Mouse (Mus musculus) hindbrain, embryonic 16.5 days (tissue): ENCODE results near the gene Dcakd. TPM values are rescaled to one million over a fixed set of nuclear protein-coding genes. Genes with fewer than 3 reads are reported as not detected.

ENCODE experiments used
- ATAC-seq: fragments of 200-750 bp; cut with Nextera tagmentation; 2 replicates; pipeline ENCODE4 v1.8.0; 2017; ENCODE audit warnings: moderate TSS enrichment, moderate library complexity
- H3K27ac ChIP-seq: fragments of 300-500 bp; sonication (generic); 2 replicates; pipeline ENCODE4 v1.5.1; 2014; ENCODE audit warnings: low read depth, mild to moderate bottlenecking, control low read depth, low read length, moderate library complexity
- H3K27me3 ChIP-seq: fragments of 300-500 bp; sonication (generic); replicated peaks from 2 replicates; pipeline ENCODE4 v1.6.1; 2014; ENCODE audit warnings: low read length; ENCODE audit not compliant: control insufficient read depth, insufficient read depth
- H3K36me3 ChIP-seq: fragments of 300-500 bp; sonication (generic); 2 replicates; pipeline ENCODE4 v1.6.1; 2014; ENCODE audit warnings: mild to moderate bottlenecking, low read length, moderate library complexity, mixed read lengths; ENCODE audit not compliant: control insufficient read depth, insufficient read depth
- H3K4me1 ChIP-seq: fragments of 300-500 bp; sonication (generic); 2 replicates; pipeline ENCODE4 v1.6.1; 2014; ENCODE audit warnings: low read depth, low read length; ENCODE audit not compliant: control insufficient read depth, insufficient read depth
- H3K4me2 ChIP-seq: fragments of 300-500 bp; sonication (generic); 2 replicates; pipeline ENCODE4 v1.6.1; 2014; ENCODE audit warnings: mild to moderate bottlenecking, low read length, control low read depth, moderate library complexity
- H3K4me3 ChIP-seq: fragments of 300-500 bp; sonication (generic); 2 replicates; pipeline ENCODE4 v1.5.1; 2014; ENCODE audit warnings: mild to moderate bottlenecking, low read length, control low read depth, moderate library complexity
- H3K9ac ChIP-seq: fragments of 300-500 bp; sonication (generic); 2 replicates; pipeline ENCODE4 v1.6.1; 2014; ENCODE audit warnings: low read depth, mild to moderate bottlenecking, control low read depth, low read length, moderate library complexity
- H3K9me3 ChIP-seq: fragments of 300-500 bp; sonication (generic); 2 replicates; pipeline ENCODE4 v1.6.1; 2014; ENCODE audit warnings: mild to moderate bottlenecking, low read length, moderate library complexity; ENCODE audit not compliant: control insufficient read depth
- WGBS: fragments of 180-500 bp; shearing (Covaris S2); extraction: QIAGEN DNeasy Blood & Tissue Kit; methylation state at CpG from one replicate; pipeline ENCODE4 v1.1.7; 2014; 5-methylcytosine and 5-hydroxymethylcytosine counted together
- polyA plus RNA-seq: library from polyadenylated mRNA; unstranded; fragments of >200 nt; fragmentation: Nextera tagmentation; extraction: Ambion mirVana; gene quantifications from 2 replicates; pipeline ENCODE4 v1.2.1, GENCODE M21; 2015

Dcakd gene
- polyA plus RNA-seq, 1 experiment from 2014 or later = 132 TPM

GRCm38 (mm10) chr11:103051249-103051691 lies 23.1 kb upstream of the Dcakd start:
- ATAC-seq = no peak
- Histone ChIP-seq H3K27me3 (no peaks in the 10 kb centered on the region), H3K9me3 (no peaks in the 10 kb centered on the region), H3K4me1 (no peaks in the 10 kb centered on the region), H3K4me2 (no peak overlapping the region), H3K27ac (no peak overlapping the region), H3K36me3 (peaks cover 5% of the 10 kb centered on the region), H3K9ac (no peak overlapping the region), H3K4me3 (no peak overlapping the region)
- 83% methylated on average over 8 of the region's 8 CpGs for WGBS

- Histone ChIP-seq H3K4me3 (no peak overlapping the region), H3K9me3 (no peaks in the 10 kb centered on the region), H3K4me2 (no peak overlapping the region), H3K27me3 (no peaks in the 10 kb centered on the region), H3K36me3 (peaks cover 11% of the 10 kb centered on the region), H3K27ac (no peak overlapping the region), H3K4me1 (no peaks in the 10 kb centered on the region), H3K9ac (no peak overlapping the region)
- ATAC-seq = no peak
- 86% methylated on average over 9 of the region's 9 CpGs for WGBS
Measured at GRCm38 (mm10) chr11:103050153-103050552, 22.0 kb upstream of the Dcakd start.

- Histone ChIP-seq H3K36me3 (peaks cover 14% of the 10 kb centered on the region), H3K4me1 (no peaks in the 10 kb centered on the region), H3K4me2 (no peak overlapping the region), H3K27ac (no peak overlapping the region), H3K4me3 (no peak overlapping the region), H3K27me3 (no peaks in the 10 kb centered on the region), H3K9me3 (no peaks in the 10 kb centered on the region), H3K9ac (no peak overlapping the region)
- 97% methylated on average over 5 of the region's 5 CpGs for WGBS
- ATAC-seq = no peak
Measured at GRCm38 (mm10) chr11:103049611-103050010, 21.5 kb upstream of the Dcakd start.

GRCm38 (mm10) chr11:103046286-103046685 lies 18.2 kb upstream of the Dcakd start:
- no peaks in the 10 kb centered on the region for H3K9me3 ChIP-seq
- no peaks in the 10 kb centered on the region for H3K27me3 ChIP-seq
- no peaks in the 10 kb centered on the region for H3K4me1 ChIP-seq
- WGBS = 43% methylated on average over 8 of the region's 8 CpGs
- H3K36me3 ChIP-seq = peaks cover 23% of the 10 kb centered on the region
- no peak overlapping the region for H3K27ac ChIP-seq
- ATAC-seq = no peak
- no peak overlapping the region for H3K4me2 ChIP-seq
- H3K4me3 ChIP-seq = no peak overlapping the region
- no peak overlapping the region for H3K9ac ChIP-seq

GRCm38 (mm10) chr11:103043982-103044381 lies 15.8 kb upstream of the Dcakd start:
- Histone ChIP-seq H3K36me3 (peaks cover 23% of the 10 kb centered on the region), H3K4me1 (no peaks in the 10 kb centered on the region), H3K4me3 (no peak overlapping the region), H3K27ac (no peak overlapping the region), H3K4me2 (no peak overlapping the region), H3K27me3 (no peaks in the 10 kb centered on the region), H3K9me3 (no peaks in the 10 kb centered on the region), H3K9ac (no peak overlapping the region)
- no peak for ATAC-seq
- WGBS = 98% methylated on average over 3 of the region's 3 CpGs

- 64% methylated on average over 4 of the region's 4 CpGs for WGBS
- ATAC-seq = no peak
- Histone ChIP-seq H3K27ac (no peak overlapping the region), H3K4me1 (no peaks in the 10 kb centered on the region), H3K9me3 (no peaks in the 10 kb centered on the region), H3K9ac (no peak overlapping the region), H3K27me3 (no peaks in the 10 kb centered on the region), H3K4me2 (no peak overlapping the region), H3K4me3 (no peak overlapping the region), H3K36me3 (peaks cover 23% of the 10 kb centered on the region)
Measured at GRCm38 (mm10) chr11:103042828-103043227, 14.7 kb upstream of the Dcakd start.

GRCm38 (mm10) chr11:103038037-103038436 lies 9.9 kb upstream of the Dcakd start:
- no peak overlapping the region for H3K4me3 ChIP-seq
- WGBS = 92% methylated on average over 6 of the region's 6 CpGs
- no peak overlapping the region for H3K9ac ChIP-seq
- H3K4me1 ChIP-seq = no peaks in the 10 kb centered on the region
- no peak overlapping the region for H3K27ac ChIP-seq
- H3K4me2 ChIP-seq = no peak overlapping the region
- H3K9me3 ChIP-seq = no peaks in the 10 kb centered on the region
- H3K36me3 ChIP-seq = no peaks in the 10 kb centered on the region
- no peaks in the 10 kb centered on the region for H3K27me3 ChIP-seq
- ATAC-seq = no peak

- Histone ChIP-seq H3K27ac (no peak overlapping the region), H3K27me3 (no peaks in the 10 kb centered on the region), H3K4me3 (no peak overlapping the region), H3K4me2 (no peak overlapping the region), H3K36me3 (no peaks in the 10 kb centered on the region), H3K9ac (no peak overlapping the region), H3K4me1 (no peaks in the 10 kb centered on the region), H3K9me3 (no peaks in the 10 kb centered on the region)
- 87% methylated on average over 8 of the region's 8 CpGs for WGBS
- ATAC-seq = no peak
Measured at GRCm38 (mm10) chr11:103036881-103037465, 8.8 kb upstream of the Dcakd start.

GRCm38 (mm10) chr11:103035007-103035406 lies 6.9 kb upstream of the Dcakd start:
- Histone ChIP-seq H3K36me3 (no peaks in the 10 kb centered on the region), H3K4me1 (no peaks in the 10 kb centered on the region), H3K27me3 (no peaks in the 10 kb centered on the region), H3K9ac (no peak overlapping the region), H3K4me2 (no peak overlapping the region), H3K27ac (no peak overlapping the region), H3K4me3 (no peak overlapping the region), H3K9me3 (no peaks in the 10 kb centered on the region)
- WGBS = 89% methylated on average over 6 of the region's 6 CpGs
- ATAC-seq = no peak

- peaks cover 7% of the 10 kb centered on the region for H3K4me1 ChIP-seq
- no peak overlapping the region for H3K9ac ChIP-seq
- H3K9me3 ChIP-seq = no peaks in the 10 kb centered on the region
- ATAC-seq = no peak
- H3K27ac ChIP-seq = no peak overlapping the region
- no peak overlapping the region for H3K4me3 ChIP-seq
- no peaks in the 10 kb centered on the region for H3K27me3 ChIP-seq
- no peak overlapping the region for H3K4me2 ChIP-seq
- WGBS = 88% methylated on average over 3 of the region's 3 CpGs
- H3K36me3 ChIP-seq = no peaks in the 10 kb centered on the region
Measured at GRCm38 (mm10) chr11:103033030-103033429, 4.9 kb upstream of the Dcakd start.
